Mouse (Mus musculus): Measurements from ENCODE around the gene Parvg. TPM values are rescaled to one million over a fixed set of nuclear protein-coding genes. Genes with fewer than 3 reads are reported as not detected.

The Parvg gene
- polyA plus RNA-seq, 1 experiment from 2014 or later: 5.9 TPM

DNA sequence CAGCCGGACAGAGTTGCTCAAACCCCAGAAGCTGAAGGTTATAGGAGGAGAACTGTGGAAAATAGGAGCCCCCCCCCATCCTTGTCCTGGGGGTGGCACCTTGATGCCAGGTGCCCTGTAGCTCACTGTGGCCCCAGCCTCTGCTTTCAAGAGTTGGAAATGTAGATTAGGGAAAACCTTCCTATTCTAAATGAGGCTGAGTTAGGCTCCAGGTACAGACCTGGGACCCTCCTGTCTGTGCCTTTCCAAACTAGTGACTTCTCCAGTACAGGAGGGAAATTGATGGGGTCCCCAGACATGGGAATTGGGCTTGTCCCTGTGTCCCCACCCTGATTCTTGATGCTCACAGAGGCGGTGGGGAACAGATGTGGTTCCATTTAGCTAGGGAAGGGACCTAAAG, 23.2 kb upstream of the Parvg start:
- Histone ChIP-seq H3K27me3 (replicated peaks; ENCODE audit: control insufficient read depth, insufficient read depth, low read length) (no peaks in the 10 kb centered on the region), H3K27ac (ENCODE audit: low read depth, low read length) (no peak overlapping the region), H3K9ac (ENCODE audit: low read depth, low read length) (no peak overlapping the region), H3K4me1 (replicated peaks; ENCODE audit: control insufficient read depth, insufficient read depth, low read length) (peaks cover 16% of the 10 kb centered on the region), H3K4me3 (ENCODE audit: low read depth, low read length) (no peak overlapping the region), H3K9me3 (ENCODE audit: control insufficient read depth, low read length) (no peaks in the 10 kb centered on the region), H3K36me3 (ENCODE audit: control insufficient read depth, insufficient read depth, low read length) (no peaks in the 10 kb centered on the region), H3K4me2 (no peak overlapping the region)
- no peak for DNase-seq (ENCODE audit: low spot score)
- no peak for ATAC-seq (replicated peaks; ENCODE audit: low FRiP score)
- 64% methylated on average over 2 of the region's 2 CpGs for WGBS

DNA sequence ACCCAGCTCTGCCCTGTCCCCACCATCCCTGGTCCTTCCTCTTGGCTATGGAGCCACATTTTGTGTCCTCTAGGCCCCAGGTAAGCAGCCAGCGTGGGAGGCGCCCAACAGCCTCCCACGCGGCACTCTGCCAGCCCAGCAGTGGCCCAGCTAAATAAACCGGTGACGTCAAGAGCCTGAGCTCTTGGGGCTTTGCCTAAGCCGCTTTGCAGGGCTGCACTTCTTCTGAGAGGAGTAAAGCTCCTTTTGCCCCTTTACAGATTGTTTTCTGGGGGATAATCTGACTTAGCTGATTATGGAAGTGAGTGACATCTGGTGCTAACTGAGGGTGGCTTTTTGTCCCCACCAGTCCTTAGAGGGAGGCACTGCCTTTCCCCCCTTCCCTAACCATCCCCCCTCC, 22.8 kb upstream of the Parvg start:
- no peak overlapping the region for H3K4me3 ChIP-seq (ENCODE audit: low read depth, low read length)
- no peak for ATAC-seq (replicated peaks; ENCODE audit: low FRiP score)
- no peaks in the 10 kb centered on the region for H3K36me3 ChIP-seq (ENCODE audit: control insufficient read depth, insufficient read depth, low read length)
- H3K27ac ChIP-seq (ENCODE audit: low read depth, low read length): no peak overlapping the region
- H3K27me3 ChIP-seq (replicated peaks; ENCODE audit: control insufficient read depth, insufficient read depth, low read length): no peaks in the 10 kb centered on the region
- H3K9ac ChIP-seq (ENCODE audit: low read depth, low read length): no peak overlapping the region
- DNase-seq (ENCODE audit: low spot score): no peak
- peaks cover 16% of the 10 kb centered on the region for H3K4me1 ChIP-seq (replicated peaks; ENCODE audit: control insufficient read depth, insufficient read depth, low read length)
- WGBS: 24% methylated on average over 7 of the region's 7 CpGs
- no peak overlapping the region for H3K4me2 ChIP-seq
- no peaks in the 10 kb centered on the region for H3K9me3 ChIP-seq (ENCODE audit: control insufficient read depth, low read length)

DNA sequence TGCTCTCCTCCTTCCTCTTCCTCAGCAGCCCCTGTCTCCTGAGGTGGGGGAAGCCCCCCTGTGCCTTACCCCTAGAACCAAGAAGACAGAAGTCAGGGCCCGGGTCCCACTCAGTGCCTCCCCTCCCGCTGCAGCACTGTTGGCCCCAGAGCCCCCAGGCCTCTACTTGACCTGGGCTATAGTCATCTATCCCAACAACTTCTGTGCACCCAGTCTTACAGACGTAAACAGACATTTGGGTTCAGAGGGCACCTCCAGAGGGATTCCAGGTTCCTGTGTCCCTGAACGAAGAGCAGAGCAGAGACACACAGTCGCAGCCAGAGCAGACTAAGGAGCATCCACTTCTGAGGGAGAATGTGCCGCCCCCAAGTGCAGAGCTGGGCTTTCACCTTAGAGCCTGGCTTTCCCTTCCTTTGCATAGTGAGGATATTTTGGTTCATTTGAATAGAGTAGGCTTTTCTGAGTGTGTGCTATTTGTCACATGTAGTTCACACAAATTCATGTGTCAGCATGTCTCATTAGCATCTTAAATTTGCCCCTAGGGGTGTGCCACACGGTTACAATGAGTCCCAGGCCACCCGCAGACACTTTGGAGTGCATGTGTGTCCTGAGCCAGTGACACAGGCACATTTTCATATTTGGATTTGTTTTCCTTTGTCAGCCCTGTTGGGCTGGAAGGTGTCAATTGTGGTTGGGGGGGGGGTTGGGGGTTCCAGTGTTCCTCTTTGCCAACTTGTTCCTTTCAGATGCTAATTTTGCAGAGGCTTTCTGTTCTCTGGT, 22.0 kb upstream of the Parvg start:
- H3K9ac ChIP-seq (ENCODE audit: low read depth, low read length): no peak overlapping the region
- ATAC-seq (replicated peaks; ENCODE audit: low FRiP score): no peak
- 48% methylated on average over 8 of the region's 8 CpGs for WGBS
- no peak for DNase-seq (ENCODE audit: low spot score)
- no peaks in the 10 kb centered on the region for H3K9me3 ChIP-seq (ENCODE audit: control insufficient read depth, low read length)
- H3K27ac ChIP-seq (ENCODE audit: low read depth, low read length): no peak overlapping the region
- H3K4me1 ChIP-seq (replicated peaks; ENCODE audit: control insufficient read depth, insufficient read depth, low read length): peaks cover 16% of the 10 kb centered on the region
- no peak overlapping the region for H3K4me2 ChIP-seq
- H3K27me3 ChIP-seq (replicated peaks; ENCODE audit: control insufficient read depth, insufficient read depth, low read length): no peaks in the 10 kb centered on the region
- no peaks in the 10 kb centered on the region for H3K36me3 ChIP-seq (ENCODE audit: control insufficient read depth, insufficient read depth, low read length)
- no peak overlapping the region for H3K4me3 ChIP-seq (ENCODE audit: low read depth, low read length)

DNA sequence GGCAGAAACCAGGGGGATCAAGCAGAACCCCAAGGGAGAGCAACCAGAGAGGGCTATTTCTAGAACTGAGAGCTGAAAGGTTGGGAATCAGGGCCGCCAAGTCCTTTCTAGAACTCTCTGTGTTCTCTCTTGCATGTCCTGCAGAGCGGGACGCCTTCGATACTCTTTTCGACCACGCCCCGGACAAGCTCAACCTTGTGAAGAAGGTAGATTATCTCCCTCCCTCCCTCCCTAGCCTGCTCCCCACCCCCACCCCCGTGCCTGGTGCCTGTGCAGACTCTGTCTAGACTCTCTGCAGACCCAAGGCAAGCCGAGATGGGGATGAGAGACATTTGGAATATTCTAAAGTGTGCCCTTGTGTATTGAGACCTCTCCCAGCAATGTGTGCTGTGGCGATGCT, 20.6 kb upstream of the Parvg start:
- no peak for DNase-seq (ENCODE audit: low spot score)
- H3K4me2 ChIP-seq: no peak overlapping the region
- H3K9ac ChIP-seq (ENCODE audit: low read depth, low read length): no peak overlapping the region
- 46% methylated on average over 10 of the region's 10 CpGs for WGBS
- peaks cover 16% of the 10 kb centered on the region for H3K4me1 ChIP-seq (replicated peaks; ENCODE audit: control insufficient read depth, insufficient read depth, low read length)
- no peaks in the 10 kb centered on the region for H3K27me3 ChIP-seq (replicated peaks; ENCODE audit: control insufficient read depth, insufficient read depth, low read length)
- no peaks in the 10 kb centered on the region for H3K36me3 ChIP-seq (ENCODE audit: control insufficient read depth, insufficient read depth, low read length)
- H3K9me3 ChIP-seq (ENCODE audit: control insufficient read depth, low read length): no peaks in the 10 kb centered on the region
- no peak overlapping the region for H3K27ac ChIP-seq (ENCODE audit: low read depth, low read length)
- no peak overlapping the region for H3K4me3 ChIP-seq (ENCODE audit: low read depth, low read length)
- peak; percentile 47; the same call in 1 of the 2 replicates for ATAC-seq (replicated peaks; ENCODE audit: low FRiP score)

DNA sequence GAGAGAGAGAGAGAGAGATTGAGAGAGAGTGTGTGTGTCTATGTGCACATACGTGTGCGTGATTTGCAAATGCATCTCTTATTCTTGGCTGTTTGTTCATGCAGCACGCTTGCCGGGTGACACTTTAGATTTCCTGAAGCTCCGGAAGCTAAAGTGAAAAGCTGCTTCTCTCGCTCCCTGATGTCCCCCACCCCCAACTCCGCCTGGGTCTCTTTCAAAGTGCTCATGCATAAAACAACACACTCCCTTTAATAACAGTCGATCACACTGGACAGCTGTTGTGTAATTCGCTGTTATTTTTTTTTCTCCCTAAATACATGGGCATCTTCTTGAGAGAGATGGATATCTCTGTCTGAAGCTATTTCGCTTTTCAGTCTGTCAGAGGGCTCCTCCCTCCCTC, 18.5 kb upstream of the Parvg start:
- no peaks in the 10 kb centered on the region for H3K36me3 ChIP-seq (ENCODE audit: control insufficient read depth, insufficient read depth, low read length)
- H3K27ac ChIP-seq (ENCODE audit: low read depth, low read length): no peak overlapping the region
- H3K4me1 ChIP-seq (replicated peaks; ENCODE audit: control insufficient read depth, insufficient read depth, low read length): peaks cover 18% of the 10 kb centered on the region
- no peak for DNase-seq (ENCODE audit: low spot score)
- H3K9ac ChIP-seq (ENCODE audit: low read depth, low read length): no peak overlapping the region
- 82% methylated on average over 10 of the region's 10 CpGs for WGBS
- no peak overlapping the region for H3K4me3 ChIP-seq (ENCODE audit: low read depth, low read length)
- no peaks in the 10 kb centered on the region for H3K9me3 ChIP-seq (ENCODE audit: control insufficient read depth, low read length)
- ATAC-seq (replicated peaks; ENCODE audit: low FRiP score): no peak
- H3K27me3 ChIP-seq (replicated peaks; ENCODE audit: control insufficient read depth, insufficient read depth, low read length): no peaks in the 10 kb centered on the region
- no peak overlapping the region for H3K4me2 ChIP-seq

DNA sequence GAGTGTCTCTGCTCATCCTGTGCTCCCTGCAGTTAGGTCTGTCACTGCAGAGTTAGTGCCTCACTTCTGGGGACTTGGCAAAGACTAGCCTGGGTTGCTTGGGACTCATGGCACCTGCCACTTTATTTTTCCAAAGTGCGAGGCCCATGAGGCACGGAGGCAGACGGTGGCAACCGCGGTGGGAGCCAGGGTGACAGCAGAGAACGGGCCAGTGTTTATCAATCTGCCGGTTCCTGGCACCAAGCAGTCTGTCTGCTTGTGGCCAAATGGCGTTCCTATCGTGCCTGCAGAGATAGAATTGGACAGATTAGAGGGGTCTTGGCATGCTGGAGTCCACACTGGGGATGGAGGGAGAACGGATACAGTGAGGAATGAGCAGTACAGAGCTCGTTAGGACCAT, 13.6 kb upstream of the Parvg start:
- no peak overlapping the region for H3K4me3 ChIP-seq (ENCODE audit: low read depth, low read length)
- peaks cover 51% of the 10 kb centered on the region for H3K4me1 ChIP-seq (replicated peaks; ENCODE audit: control insufficient read depth, insufficient read depth, low read length)
- DNase-seq (ENCODE audit: low spot score) (no peak), ATAC-seq (replicated peaks; ENCODE audit: low FRiP score) (no peak)
- no peaks in the 10 kb centered on the region for H3K27me3 ChIP-seq (replicated peaks; ENCODE audit: control insufficient read depth, insufficient read depth, low read length)
- H3K4me2 ChIP-seq: no peak overlapping the region
- no peak overlapping the region for H3K9ac ChIP-seq (ENCODE audit: low read depth, low read length)
- no peaks in the 10 kb centered on the region for H3K9me3 ChIP-seq (ENCODE audit: control insufficient read depth, low read length)
- peak overlapping the region; percentile 55; the same call in 1 of the 2 replicates for H3K27ac ChIP-seq (ENCODE audit: low read depth, low read length)
- H3K36me3 ChIP-seq (ENCODE audit: control insufficient read depth, insufficient read depth, low read length): no peaks in the 10 kb centered on the region; the same call in 1 of the 2 replicates
- WGBS: 60% methylated on average over 11 of the region's 11 CpGs

DNA sequence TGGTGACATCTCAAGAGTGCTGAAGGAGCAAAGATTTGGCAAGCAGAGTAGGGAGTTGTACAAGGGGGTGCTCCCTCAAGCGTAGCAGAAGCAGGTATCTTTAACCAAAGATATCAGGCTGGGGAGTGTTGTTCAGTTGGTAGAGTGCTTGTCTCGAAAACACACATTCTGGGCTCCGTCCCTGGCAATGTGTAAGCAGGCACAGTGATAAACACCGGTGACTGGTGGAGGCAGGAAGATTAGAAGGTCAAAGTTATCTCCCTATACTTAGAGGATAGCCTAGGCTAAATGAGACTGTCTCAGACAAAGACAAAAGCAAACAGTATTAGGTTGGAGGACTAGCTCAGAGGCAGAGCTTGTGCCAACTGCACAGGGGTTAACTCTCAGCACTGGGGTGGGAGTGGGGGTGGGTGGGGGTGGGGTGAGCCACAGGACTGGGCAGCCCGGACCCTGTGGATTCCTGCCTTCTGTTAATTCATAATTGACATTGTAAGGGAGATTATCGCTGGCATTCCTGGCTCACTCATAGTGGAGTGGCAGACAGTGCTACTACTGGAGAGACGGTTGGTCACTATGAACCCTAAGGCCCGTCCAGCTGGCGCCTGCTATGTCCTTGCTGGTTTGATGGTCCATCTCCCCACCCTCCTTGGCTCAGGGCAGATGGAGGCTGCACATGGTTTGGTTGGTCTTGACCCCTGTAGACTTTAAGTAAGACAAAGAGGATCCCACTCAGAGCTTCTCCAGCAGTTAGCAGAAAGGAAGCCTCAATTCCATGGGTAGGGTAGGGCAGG, 12.3 kb upstream of the Parvg start:
- Histone ChIP-seq H3K4me1 (replicated peaks; ENCODE audit: control insufficient read depth, insufficient read depth, low read length) (peaks cover 52% of the 10 kb centered on the region), H3K36me3 (ENCODE audit: control insufficient read depth, insufficient read depth, low read length) (no peaks in the 10 kb centered on the region; the same call in 1 of the 2 replicates), H3K9me3 (ENCODE audit: control insufficient read depth, low read length) (no peaks in the 10 kb centered on the region), H3K27me3 (replicated peaks; ENCODE audit: control insufficient read depth, insufficient read depth, low read length) (no peaks in the 10 kb centered on the region), H3K27ac (ENCODE audit: low read depth, low read length) (peak overlapping the region; percentile 71), H3K4me2 (peak overlapping the region; percentile 38), H3K4me3 (ENCODE audit: low read depth, low read length) (no peak overlapping the region), H3K9ac (ENCODE audit: low read depth, low read length) (peak overlapping the region; percentile 25; the same call in 1 of the 2 replicates)
- no peak for DNase-seq (ENCODE audit: low spot score)
- WGBS: 47% methylated on average over 9 of the region's 9 CpGs
- peak; percentile 91 for ATAC-seq (replicated peaks; ENCODE audit: low FRiP score)

DNA sequence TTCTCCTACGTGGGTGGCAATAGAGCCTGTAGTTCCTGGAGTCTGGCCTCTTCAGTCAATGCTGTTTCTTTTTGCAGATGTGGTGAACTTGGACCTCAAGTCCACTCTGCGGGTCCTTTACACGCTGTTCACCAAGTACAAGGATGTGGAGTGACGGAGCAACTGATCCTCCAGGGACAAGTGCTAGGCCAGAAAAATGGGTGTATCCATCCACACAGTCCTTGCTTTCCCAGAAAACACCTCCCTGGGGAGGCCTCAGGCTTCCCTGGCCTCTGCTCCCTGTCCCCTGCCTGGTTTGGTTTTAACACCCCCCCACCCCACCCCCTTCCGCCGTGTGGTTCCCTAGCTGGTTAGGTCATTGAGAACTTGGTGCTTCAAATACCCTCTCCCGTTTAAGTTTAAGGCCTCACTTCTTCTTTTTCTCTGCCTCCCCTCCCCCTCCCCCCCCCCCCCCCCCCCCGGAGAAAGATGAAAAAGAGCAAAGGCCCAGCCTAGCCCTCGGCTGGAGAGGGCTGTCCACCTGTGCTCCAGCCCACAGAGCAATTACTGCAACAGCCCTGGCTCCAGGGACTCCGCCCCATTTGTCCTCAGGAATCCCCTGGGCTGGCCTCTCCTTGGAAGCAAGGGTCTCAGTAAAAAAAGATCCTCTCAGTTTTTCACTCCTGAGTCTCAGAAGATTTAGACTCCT, 10.8 kb upstream of the Parvg start:
- Histone ChIP-seq H3K4me2 (peak overlapping the region; percentile 28; the same call in 1 of the 2 replicates), H3K4me3 (ENCODE audit: low read depth, low read length) (no peak overlapping the region), H3K27me3 (replicated peaks; ENCODE audit: control insufficient read depth, insufficient read depth, low read length) (no peaks in the 10 kb centered on the region), H3K36me3 (ENCODE audit: control insufficient read depth, insufficient read depth, low read length) (no peaks in the 10 kb centered on the region; the same call in 1 of the 2 replicates), H3K27ac (ENCODE audit: low read depth, low read length) (peak overlapping the region; percentile 64; the same call in 1 of the 2 replicates), H3K4me1 (replicated peaks; ENCODE audit: control insufficient read depth, insufficient read depth, low read length) (peaks cover 52% of the 10 kb centered on the region), H3K9ac (ENCODE audit: low read depth, low read length) (no peak overlapping the region), H3K9me3 (ENCODE audit: control insufficient read depth, low read length) (no peaks in the 10 kb centered on the region)
- 48% methylated on average over 9 of the region's 10 CpGs for WGBS
- ATAC-seq (replicated peaks; ENCODE audit: low FRiP score) (no peak), DNase-seq (ENCODE audit: low spot score) (no peak)

Data from liver, embryonic 11.5 days (tissue).